In genomic region chr7:72100683-72101082, GRCm38 (mm10) we compare ENCODE assay signal across 14 mouse cellular contexts.
"Had no signal": no experiment of that assay in that cellular context is flagged by ENCODE, and none has a peak within 500 bp of the region (broad histone marks: within the 10 kb centered on the region; RNA-seq: fewer than 3 reads in every experiment).

No protein-coding gene starts in this region.

- H3K27me3 ChIP-seq: liver, embryonic 13.5 days; lung, embryonic 15.5 days; stomach, embryonic 15.5 days had no signal

- H3K4me3 ChIP-seq: liver, embryonic 13.5 days; lung, embryonic 15.5 days; midbrain, embryonic 10.5 days; stomach, embryonic 15.5 days had no signal

- H3K4me2 ChIP-seq: liver, embryonic 13.5 days; lung, embryonic 15.5 days; stomach, embryonic 15.5 days had no signal

- DNase-seq: kidney, adult 18-20 months; kidney, postnatal 10 days; left cerebral cortex, postnatal 4 days; liver; liver, embryonic 13.5 days; liver, postnatal 0 days; lung, postnatal 36 days; midbrain, embryonic 14.5 days; right cerebral cortex, postnatal 4 days; spleen, adult 18-20 months; thymus, postnatal 36 days had no signal

- H3K9ac ChIP-seq: liver, embryonic 13.5 days; liver, postnatal 0 days; lung, embryonic 15.5 days; stomach, embryonic 15.5 days had no signal

- ATAC-seq: liver, postnatal 0 days had no signal

- H3K4me1 ChIP-seq: liver, embryonic 13.5 days; lung, embryonic 15.5 days; stomach, embryonic 15.5 days had no signal

- H3K9me3 ChIP-seq: liver, embryonic 13.5 days; lung, embryonic 15.5 days; midbrain, embryonic 10.5 days; stomach, embryonic 15.5 days had no signal

- H3K36me3 ChIP-seq: liver, embryonic 13.5 days; lung, embryonic 15.5 days; midbrain, embryonic 10.5 days; stomach, embryonic 15.5 days had no signal

- H3K27ac ChIP-seq: liver, embryonic 13.5 days; lung, embryonic 15.5 days; midbrain, embryonic 10.5 days; stomach, embryonic 15.5 days had no signal
